Mouse (Mus musculus) kidney, postnatal 14 days (tissue): ENCODE measurements at regions not wholly inside any gene's neighbourhood (a gene's known extent, or its start where the extent isn't known, plus 50 kb on each side); places are given as distances from the start of the nearest gene placed in this dataset.

Source experiments
- DNase-seq: peaks from one replicate; pipeline ENCODE4 v3.0.0; 2022; ENCODE audit warnings: mixed read lengths

GRCm38 (mm10) chrX:143996716-143997115, 63.6 kb upstream of the Dcx start:
- DNase-seq = peak; percentile 6
